Mouse (Mus musculus) megakaryocyte, adult 5-6 weeks (primary cell): ENCODE data around the gene Col5a1. TPM values are rescaled to one million over a fixed set of nuclear protein-coding genes. Genes with fewer than 3 reads are reported as not detected.

ENCODE experiments used
- ATAC-seq: 2 replicates; pipeline ENCODE4 v1.8.0; 2016; ENCODE audit warnings: mild to moderate bottlenecking, inconsistent platforms; ENCODE audit not compliant: poor library complexity, severe bottlenecking
- total RNA-seq, 2 experiments: library from RNA; stranded (forward) in 1 of 2; stranded (reverse) in 1 of 2; fragments of 153-499, 151-499 nt in 1 of 2; fragments of 221-1000, 200-1000 nt in 1 of 2; gene quantifications; 2 replicates each; pipeline versions ENCODE4 v1.2.3 to v1.2.4; 2015 to 2017

The Col5a1 gene
- total RNA-seq, 2 experiments from 2014 or later: 1.1 to 2.2 TPM

- ATAC-seq: no peak
Measured at GRCm38 (mm10) chr2:27885456-27886147, 623 bp upstream of the Col5a1 start.

GRCm38 (mm10) chr2:27886608-27887460 lies 609 bp downstream of the Col5a1 start:
- peak; percentile 28; the same call in 1 of the 2 replicates for ATAC-seq

GRCm38 (mm10) chr2:27887461-27888264 lies 1.4 kb downstream of the Col5a1 start:
- no peak for ATAC-seq

- peak; percentile 13 for ATAC-seq
Measured at GRCm38 (mm10) chr2:27888603-27889545, 2.6 kb downstream of the Col5a1 start.

GRCm38 (mm10) chr2:27891922-27892541 lies 5.8 kb downstream of the Col5a1 start:
- ATAC-seq: no peak

- ATAC-seq: no peak
Measured at GRCm38 (mm10) chr2:27893015-27893414, 6.8 kb downstream of the Col5a1 start.

- peak; percentile 82; the same call in 1 of the 2 replicates for ATAC-seq
Measured at GRCm38 (mm10) chr2:27894986-27895385, 8.8 kb downstream of the Col5a1 start.

- no peak for ATAC-seq
Measured at GRCm38 (mm10) chr2:27895648-27896047, 9.4 kb downstream of the Col5a1 start.

GRCm38 (mm10) chr2:27897161-27897560 lies 10.9 kb downstream of the Col5a1 start:
- no peak for ATAC-seq

GRCm38 (mm10) chr2:27899894-27900293 lies 13.7 kb downstream of the Col5a1 start:
- ATAC-seq: peak; percentile 73

- ATAC-seq: no peak
Measured at GRCm38 (mm10) chr2:27901076-27901475, 14.9 kb downstream of the Col5a1 start.

- no peak for ATAC-seq
Measured at GRCm38 (mm10) chr2:27901525-27902245, 15.5 kb downstream of the Col5a1 start.

GRCm38 (mm10) chr2:27902318-27902717 lies 16.1 kb downstream of the Col5a1 start:
- no peak for ATAC-seq

- ATAC-seq: no peak
Measured at GRCm38 (mm10) chr2:27905411-27905810, 19.2 kb downstream of the Col5a1 start.

- ATAC-seq: no peak
Measured at GRCm38 (mm10) chr2:27910501-27910900, 24.3 kb downstream of the Col5a1 start.

- no peak for ATAC-seq
Measured at GRCm38 (mm10) chr2:27912546-27913275, 26.5 kb downstream of the Col5a1 start.

GRCm38 (mm10) chr2:27915726-27916125 lies 29.5 kb downstream of the Col5a1 start:
- no peak for ATAC-seq

GRCm38 (mm10) chr2:27916316-27916715 lies 30.1 kb downstream of the Col5a1 start:
- no peak for ATAC-seq
